Mouse (Mus musculus) c-Kit-positive CD71-positive TER-119-positive erythroid progenitor cells, embryonic 14.5 days (primary cell): ENCODE data around the gene Krtap29-1.

Experiments
- DNase-seq: peaks from one replicate; pipeline ENCODE4 v3.0.0-alpha.2; 2013; ENCODE audit warnings: low spot score

Krtap29-1 gene

DNA sequence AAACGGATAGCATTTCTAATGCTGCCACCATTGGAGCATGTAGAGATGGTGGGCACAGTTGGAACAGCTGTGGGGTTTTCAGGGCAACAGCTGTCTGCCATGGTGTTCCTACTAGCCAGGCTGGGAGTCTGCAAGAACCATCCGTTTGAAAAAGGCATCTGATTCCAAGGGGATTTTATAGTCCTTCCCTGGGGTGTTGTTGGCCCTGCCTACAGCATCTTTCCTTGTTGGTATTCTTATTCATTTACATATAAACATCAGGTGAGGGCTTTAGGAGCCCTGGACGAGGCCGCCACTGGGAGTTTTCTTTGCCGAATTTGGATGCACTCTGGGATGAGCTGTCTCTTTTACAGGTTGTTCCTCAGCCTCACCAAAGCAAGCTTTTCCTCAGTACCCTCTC, at the start of gene Krtap29-1:
Krtap29-1 (minus strand) TSS at position 101 of the 400 bp plus-strand sequence.
- no peak for DNase-seq

DNA sequence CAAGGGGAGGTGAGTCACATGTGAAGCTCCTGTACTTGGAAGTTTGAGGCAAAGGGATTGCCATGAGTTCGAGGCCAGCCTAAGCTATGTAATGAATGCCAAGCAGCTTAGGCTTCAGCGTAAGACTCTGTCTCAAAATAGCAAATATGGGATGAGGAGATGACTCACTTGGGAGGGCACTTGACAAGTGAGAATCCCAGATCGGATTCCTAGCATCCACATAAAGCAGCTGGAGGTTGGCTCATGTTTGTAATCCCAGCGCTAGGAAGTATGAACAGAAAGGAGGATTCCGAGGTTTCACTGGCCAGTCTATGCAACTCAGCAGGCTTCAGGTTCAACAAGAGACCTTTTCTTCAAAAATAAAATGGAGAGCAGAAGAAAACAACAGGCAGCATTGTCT, 42.6 kb upstream of the Krtap29-1 start:
- no peak for DNase-seq

DNA sequence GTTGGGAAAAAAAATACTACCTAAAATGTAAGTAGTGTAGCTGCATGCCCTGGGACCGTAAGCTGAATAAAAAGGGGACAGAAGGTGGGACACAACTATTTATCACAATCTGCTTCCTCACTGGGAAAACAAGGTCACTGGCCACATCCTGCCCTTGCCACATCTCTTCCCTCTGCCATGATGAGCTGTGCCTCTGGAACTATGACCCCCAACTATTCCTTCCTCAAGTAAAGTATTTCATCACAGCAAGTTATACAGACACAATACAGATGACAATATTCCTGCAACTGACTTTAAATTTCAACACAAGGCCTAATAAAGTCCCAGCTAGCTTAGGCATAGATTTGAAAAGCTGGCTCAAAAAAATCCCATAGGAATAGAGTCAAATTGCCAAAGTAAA, 40.6 kb upstream of the Krtap29-1 start:
- DNase-seq: no peak

DNA sequence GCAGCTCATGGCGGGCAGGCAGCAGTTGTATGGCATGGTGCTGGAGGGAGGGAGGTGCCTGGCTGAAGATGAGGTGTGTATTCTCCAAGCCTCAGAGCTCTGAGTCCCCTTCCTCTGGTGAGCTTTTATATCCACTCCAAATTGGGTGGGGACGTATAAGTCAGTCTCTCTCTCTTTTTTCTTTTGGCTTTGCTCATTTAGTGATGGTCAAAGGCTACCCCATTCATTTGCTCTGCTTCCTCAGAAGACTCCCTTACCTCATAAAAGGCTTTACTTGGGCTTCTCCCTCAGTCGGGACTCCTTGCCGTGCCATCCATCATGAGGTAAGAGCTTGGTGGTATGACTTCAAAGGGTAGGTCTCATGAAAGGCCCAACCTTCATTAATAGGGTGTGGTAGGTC, 37.3 kb upstream of the Krtap29-1 start, which contains the start of gene Krt33a:
Krt33a (minus strand) TSS at position 101 of the 400 bp plus-strand sequence.
- DNase-seq: no peak

DNA sequence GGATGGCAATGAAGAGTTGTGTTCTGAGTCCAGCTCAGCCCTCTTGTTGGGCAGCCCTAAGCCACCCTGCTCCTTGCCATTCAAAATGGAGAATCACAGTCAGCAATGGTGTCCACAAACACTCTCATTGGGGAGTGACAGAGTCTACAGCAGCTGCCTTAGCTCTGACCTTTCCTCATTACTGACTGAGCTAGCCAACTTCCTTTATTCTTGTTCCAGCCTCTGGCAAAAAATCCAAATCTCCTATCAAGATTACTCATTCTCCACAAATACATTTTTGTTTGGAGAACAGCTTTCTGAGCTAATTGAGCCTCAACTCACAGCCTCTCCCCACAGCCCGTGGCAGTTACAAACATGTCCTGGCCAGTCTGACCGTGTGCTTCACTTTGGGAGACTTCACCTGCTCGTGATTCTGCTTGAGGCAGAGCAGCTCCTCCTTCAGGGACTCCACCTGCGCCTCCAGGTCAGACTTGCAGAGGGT, 34.9 kb upstream of the Krtap29-1 start:
- DNase-seq: no peak

DNA sequence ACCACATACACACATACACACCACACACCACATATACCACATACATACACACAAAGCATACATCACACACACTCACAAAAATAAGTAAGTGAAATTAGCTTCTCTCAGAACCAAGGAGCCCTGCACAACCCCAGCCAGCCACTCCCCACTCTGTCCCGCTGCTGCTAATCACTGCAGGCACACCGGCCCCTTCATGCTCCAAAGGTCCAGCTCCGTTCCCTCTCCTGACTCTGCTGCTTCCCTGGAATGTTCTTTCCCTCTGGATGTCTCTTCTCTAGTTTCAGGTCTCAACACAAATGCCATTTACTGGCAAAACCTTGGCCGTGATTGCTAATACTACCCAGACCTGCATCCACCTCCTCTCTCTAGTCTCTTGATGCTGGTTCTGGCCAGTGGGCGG, 31.8 kb upstream of the Krtap29-1 start:
- no peak for DNase-seq

DNA sequence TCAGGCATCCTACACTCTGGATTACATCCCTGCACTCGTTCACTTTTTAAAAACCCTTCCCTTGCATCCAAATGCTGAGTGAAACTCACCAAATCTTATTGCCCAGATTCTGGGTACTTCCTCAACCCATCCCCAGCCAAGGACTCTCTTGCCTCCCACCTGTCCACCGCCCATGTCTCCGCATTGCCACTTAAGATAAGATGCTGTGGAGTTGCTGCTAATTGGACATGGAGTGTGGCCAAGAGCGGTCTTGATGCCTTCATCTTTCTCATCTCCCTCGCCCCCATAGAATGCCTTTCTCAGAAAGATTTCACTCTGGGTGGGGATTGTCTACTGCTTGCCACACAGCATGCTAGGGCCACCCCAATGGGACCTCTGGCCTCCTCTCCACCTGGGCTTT, 29.5 kb upstream of the Krtap29-1 start:
- DNase-seq: no peak

DNA sequence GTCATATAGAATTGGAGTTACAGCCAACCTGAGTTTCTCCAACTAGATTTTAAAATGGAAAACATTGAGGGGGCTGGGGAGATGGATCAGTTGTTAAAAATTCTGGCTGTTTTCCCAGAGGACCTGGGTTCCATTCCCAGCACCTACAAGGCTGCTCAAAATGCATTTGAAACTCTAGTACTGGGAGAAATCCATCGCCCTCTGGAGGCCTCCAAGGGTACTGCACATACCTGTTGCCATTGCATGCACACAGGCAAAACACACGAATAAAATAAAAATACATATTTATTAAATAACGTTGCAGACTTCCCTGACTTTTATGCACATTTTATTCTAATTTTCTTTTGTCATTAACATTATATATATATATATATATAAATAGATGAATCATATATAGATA, 27.8 kb upstream of the Krtap29-1 start:
- peak; percentile 5 for DNase-seq

DNA sequence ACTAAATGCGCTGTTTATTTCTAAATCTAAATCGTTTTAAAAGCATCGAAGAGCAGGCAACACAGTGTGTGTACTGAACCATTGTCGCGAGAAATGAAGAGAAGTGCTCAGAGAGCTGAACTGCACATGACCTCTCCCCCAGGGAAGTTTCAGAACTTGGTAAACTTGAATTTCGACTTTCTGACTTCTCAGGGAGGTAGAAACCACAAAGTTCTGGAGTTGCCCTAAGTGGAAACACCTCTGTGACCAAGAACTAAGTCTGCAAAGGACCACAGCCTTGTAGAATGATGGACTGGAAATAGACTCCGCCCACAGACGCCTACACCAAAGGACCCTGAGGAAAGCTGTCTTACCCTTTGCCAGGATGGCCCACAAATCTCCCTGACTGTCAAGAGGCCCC, 27.1 kb upstream of the Krtap29-1 start:
- DNase-seq: no peak

DNA sequence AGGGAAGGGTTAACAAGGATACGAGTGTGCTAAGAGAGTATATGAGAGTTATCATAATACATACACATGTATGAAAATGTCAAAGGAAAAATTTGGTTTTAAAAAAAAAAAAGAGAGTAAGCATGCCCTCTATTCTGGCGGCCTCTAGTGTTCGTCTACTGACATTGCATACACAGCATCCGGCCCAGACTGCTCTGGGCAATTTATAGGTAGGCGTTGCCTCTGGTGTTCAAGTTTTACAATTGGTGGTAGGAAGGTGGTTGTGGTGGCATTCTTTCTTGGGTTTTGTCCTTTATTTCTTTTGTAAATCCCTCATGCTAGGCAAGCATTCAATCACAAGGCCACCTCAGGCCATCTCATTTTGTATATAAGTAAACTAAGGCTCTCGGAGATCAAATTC, 26.0 kb upstream of the Krtap29-1 start:
- DNase-seq: peak; percentile 14

DNA sequence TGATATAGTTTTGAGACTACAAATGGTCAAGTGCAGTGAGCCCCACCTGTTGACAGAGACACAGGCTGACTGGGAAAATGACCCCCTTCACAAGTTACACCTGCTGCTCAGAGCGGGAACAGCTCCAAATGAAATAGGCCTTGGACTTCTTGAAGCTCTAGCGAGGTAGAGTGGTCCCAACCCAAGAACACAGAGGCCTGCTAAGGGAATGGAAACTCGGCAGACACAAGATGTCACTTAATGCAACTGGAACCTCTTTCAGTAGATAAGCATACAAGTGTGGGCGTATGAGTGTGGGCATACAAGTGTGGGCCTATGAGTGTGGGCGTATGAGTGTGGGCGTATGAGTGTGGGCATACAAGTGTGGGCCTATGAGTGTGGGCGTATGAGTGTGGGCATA, 20.2 kb upstream of the Krtap29-1 start:
- no peak for DNase-seq

DNA sequence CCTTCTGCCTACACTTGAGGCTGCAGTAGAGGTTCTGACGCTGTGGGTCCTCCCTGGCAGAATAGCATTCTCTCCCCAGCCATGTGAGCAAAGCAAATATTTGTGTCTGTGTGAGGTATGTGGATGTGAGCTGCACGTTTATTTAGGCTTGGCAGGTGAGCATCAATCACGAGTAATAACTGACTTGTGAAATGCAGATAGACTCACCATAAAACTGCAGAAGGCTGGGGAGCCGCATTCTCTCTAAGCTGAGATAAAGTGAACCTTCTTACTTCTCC, 15.5 kb upstream of the Krtap29-1 start:
- no peak for DNase-seq

DNA sequence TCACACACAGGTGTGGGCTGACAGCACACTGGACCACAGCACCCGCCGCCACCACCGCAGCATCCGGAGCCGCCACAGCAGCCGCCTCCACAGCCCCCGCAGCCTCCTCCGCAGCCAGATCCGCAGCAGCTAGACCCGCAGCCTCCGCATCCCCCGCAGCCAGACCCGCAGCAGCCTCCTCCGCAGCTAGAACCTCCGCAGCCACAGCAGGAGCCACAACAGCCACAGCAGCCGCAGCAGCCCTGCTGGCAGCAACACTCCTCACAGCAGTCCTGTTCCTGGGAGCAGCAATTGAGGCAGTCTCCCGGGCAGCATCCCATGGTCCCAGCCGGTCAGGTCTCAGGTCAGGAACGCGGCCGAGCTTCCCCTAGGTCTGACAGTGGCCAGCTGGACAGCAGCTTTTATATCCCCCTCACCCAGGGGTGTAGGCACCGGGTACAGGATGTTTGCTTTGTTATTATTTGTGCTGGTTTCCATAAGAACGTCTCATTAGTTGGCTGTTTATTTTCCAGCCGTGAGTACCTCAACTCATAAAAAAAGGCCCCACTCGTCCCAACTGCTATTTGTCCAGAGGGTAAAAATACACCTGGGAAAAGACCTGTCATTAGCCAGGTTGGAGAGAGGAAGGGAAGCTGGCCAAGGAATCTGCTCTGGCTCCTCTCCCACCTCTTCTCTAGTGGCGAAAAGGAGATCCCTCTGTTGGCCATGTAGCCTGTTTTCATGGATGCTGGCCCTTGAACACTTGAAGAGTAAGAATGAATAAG, 14.9 kb upstream of the Krtap29-1 start, which contains the start of gene Krtap17-1:
Krtap17-1 (minus strand) TSS at position 375 of the 764 bp plus-strand sequence.
- no peak for DNase-seq

DNA sequence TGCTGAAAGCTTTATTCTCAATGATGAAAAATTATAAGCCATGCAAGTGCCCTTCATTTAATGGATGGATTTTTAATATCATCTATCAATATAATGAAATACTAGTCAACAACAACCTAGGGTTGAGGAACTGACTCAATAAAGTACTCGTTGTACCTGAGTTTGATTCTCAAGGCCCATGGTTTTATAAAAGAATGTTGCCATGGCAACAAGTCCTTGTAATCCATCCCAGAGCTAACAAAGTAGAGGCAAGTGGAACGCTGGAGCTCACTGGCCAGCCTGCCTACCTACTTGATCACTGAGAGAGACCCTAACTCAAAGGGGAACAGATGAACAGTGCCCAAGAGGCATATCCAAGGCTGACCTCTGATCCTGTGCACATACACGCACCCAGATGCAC, 11.7 kb upstream of the Krtap29-1 start:
- DNase-seq: no peak

DNA sequence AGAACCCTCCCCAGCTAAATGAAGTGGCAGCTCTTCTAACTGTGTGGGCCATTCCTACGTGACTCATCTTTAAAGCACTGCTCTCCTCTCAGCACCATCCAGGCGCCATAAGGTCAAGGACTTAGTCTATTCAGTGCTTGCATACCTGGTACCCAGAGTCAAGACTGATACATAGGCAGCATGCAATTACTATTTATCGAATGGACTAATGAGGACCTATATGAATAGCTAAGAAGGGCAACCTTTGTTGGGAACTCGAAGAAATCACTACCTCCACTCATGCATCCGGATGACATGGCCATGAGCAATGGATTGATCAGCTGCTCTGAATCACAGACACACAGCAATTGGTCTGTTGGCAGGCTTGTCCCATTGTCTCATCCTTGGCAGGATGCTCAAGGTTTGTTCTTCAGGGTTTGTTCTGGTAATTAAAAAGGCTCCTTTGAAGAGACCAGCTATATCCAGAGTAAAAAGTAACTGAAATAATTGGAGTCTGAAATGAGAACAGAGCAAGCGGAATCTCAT, 11.1 kb upstream of the Krtap29-1 start:
- DNase-seq: no peak

DNA sequence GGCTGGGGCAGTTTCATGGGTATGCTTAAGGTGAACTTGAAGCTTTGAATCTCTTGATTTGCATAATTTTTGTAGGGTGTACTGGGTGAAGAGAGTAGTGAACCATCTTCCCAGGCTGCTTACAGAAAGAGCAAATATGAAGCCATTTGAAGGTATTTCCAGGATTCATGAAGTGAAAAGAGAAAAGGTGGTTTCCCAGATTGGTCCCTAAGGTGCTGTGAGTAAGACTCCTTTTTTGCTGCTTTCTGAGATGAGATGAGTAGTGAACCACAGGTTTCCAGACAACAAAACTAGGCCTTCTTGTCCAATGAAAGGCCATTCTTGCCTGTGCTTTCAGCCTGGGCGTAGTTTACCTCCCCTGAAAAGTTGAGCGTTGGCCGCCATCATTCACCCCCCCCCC, 9.7 kb upstream of the Krtap29-1 start:
- no peak for DNase-seq

DNA sequence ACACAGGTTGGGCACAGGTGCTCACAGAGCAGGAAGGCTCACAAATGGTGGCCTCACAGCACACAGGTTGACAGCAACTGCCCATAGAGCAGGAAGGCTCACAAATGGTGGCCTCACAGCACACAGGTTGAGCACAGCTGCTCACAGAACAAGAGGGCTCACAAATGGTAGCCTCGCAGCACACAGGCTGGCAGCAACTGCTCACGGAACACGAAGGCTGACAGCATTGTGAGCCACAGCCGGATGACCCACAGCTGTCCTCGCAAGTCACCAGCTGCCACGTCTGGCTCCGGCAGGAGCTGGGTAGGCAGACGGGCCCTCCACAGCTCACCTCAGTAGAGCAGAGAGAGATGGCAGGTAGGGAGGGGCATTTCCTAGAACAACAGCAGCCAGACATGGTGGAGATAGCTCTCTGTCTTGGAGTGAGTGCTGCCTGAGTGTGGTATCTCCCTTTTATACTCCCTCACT, 7.4 kb upstream of the Krtap29-1 start, which contains the start of gene Krtap16-1:
Krtap16-1 (minus strand) TSS at position 418 of the 468 bp plus-strand sequence.
- DNase-seq: no peak

DNA sequence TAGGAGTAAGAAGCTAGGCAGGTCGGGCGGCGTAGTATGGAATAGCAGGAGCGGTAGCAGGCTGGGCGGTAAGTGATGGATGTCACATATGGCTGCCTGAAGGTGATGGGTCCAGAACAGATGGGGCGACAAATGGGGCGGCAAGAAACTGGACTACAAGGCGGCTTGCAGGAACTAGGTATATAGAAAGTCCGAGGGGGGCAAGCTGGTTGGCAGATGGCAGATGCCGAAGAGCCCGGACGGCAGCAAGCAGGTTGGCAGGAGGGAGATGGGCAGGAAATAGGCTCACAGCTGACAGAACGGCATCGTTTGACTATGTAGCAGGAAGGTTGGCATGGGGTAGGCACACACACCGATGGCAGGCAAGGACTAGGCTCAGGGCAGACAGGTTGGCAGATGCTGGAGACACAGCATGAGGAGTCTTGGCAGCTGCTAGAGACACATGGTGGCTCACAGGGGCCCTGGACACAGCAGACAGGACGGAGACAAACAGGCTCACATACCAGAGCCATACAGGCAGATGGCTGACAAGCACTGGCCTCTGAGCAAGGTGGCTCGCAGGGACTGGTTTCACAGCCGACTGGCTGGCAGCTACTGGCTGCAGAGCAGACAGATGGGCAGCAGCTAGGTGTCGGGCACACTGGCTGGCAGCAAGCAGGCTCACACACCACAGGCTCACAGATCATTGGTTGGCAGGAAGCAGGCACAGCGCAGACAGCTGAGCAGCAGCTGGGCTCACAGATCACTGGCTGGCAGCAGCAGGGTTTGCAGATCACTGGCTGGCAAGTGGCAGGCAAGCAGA, 6.6 kb upstream of the Krtap29-1 start:
- DNase-seq: no peak

DNA sequence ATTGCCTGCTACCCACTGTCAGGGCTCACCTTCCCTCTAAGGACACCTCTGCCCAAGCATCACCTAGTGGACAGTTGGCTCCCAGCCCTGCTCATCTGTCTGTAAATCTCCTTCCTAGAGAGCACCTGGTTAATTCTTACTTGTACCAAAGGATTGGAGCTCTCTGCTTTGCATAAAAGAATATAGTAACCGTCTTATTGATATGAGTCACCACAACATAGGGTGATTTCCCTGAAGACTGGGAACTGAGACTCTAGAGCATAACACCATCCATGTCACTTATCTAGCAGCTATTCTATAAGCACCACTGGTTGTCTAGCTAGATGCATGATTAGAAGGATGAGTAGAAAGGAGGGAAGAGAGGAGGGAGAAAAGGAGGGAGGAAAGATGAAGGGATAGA, 4.6 kb upstream of the Krtap29-1 start:
- DNase-seq: no peak

DNA sequence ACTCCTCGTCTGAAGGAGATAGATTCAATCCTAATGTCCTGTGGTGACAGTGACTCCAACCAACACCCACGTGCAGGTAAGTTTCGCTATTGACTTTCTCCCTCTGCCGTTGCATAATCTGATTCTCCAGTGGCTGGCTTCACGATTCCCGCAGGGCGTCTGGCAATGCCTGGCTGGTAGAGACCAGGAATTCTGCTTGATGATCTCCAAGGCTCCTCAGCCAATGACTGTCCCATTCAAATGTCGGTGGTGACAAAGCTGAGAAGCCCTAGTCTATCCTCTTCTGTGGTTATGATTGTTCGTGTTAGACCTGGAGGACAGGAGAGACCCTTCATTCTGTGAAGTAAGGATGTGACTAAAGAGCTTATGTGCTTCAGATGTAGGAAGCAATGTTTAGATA, 3.9 kb upstream of the Krtap29-1 start:
- DNase-seq: no peak

DNA sequence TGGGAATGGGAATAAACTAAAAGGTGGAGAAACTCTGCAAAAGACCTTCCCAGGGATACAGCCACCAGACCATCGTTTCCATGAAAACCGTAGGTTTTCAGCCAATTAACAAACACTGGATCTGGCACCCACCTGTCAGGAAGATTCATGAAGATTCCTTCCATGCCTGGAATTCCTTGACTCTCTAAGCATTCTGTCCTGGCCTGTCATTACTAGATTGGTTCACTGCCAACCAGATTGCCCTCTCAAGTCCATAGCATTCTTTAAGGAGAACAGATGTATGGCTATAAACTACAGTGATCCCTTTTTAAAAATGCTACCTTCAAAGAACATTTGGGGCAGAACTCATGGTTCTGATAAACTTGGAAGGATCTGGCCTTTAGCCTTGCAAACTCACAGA, 12.9 kb downstream of the Krtap29-1 start:
- DNase-seq: no peak

DNA sequence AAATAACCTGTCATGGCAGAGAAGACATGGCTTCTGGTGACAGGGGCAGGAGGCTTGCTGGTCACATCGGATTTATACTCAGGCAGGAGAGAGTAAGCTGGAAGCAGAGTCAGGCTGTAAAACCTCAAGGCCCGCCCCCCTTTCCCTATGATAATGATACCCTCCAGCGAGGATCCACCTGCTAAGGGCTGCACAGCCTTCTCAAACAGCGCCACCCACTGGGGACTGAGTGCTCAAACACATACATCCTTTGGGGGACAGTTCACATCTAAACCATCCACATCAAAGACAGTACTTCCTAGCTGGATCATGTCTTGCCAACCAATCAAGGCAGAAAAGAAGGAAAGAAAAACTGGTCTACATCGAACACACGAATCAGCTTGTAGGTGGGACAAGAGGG, 14.6 kb downstream of the Krtap29-1 start:
- DNase-seq: no peak

DNA sequence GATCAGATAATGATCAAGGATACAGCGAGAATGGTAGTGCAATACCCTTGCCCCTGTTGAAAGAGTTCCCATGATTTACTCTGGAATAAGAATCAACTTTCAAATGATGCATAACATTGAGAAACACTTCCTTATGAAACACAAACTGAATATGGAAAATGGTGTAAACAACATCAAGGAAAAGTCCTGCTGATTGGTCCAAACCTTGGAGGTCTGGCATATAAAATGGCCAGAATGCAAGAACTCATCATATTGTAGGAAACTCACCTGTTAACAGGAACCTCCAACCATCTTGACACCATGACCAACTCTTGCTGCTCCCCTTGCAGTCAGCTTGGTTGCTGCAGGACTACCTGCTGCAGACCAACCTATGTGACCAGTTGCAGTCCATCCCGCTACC, 30.7 kb downstream of the Krtap29-1 start, which contains the start of gene Krtap9-5:
Krtap9-5 (plus strand) TSS at position 301 of the 400 bp plus-strand sequence.
- no peak for DNase-seq
